Mouse (Mus musculus) intestine, embryonic 14.5 days (tissue): ENCODE measurements around the gene Nsun2. TPM values are rescaled to one million over a fixed set of nuclear protein-coding genes. Genes with fewer than 3 reads are reported as not detected.

ENCODE experiments used
- ATAC-seq: fragments of 200-750 bp; cut with Nextera tagmentation; replicated peaks from 2 replicates; pipeline ENCODE4 v1.8.0; 2017; ENCODE audit warnings: low read depth, moderate number of reproducible peaks, moderate TSS enrichment, moderate library complexity; ENCODE audit not compliant: low FRiP score, low TSS enrichment
- DNase-seq: peaks from one replicate; pipeline ENCODE4 v3.0.0-alpha.2; 2018; ENCODE audit warnings: low spot score
- H3K27ac ChIP-seq: fragments of 300-500 bp; sonication (generic); 2 replicates; pipeline ENCODE4 v1.5.1; 2014; ENCODE audit warnings: low read depth, mild to moderate bottlenecking, control low read depth
- H3K27me3 ChIP-seq: fragments of 300-500 bp; sonication (generic); replicated peaks from 2 replicates; pipeline ENCODE4 v1.6.1; 2014; ENCODE audit warnings: low read length, control low read depth; ENCODE audit not compliant: control insufficient read depth, insufficient read depth
- H3K36me3 ChIP-seq: fragments of 300-500 bp; sonication (generic); 2 replicates; pipeline ENCODE4 v1.6.1; 2014; ENCODE audit warnings: low read length, control low read depth; ENCODE audit not compliant: control insufficient read depth, insufficient read depth
- H3K4me1 ChIP-seq: fragments of 300-500 bp; sonication (generic); replicated peaks from 2 replicates; pipeline ENCODE4 v1.6.1; 2014; ENCODE audit warnings: low read length, control low read depth, mixed read lengths; ENCODE audit not compliant: control insufficient read depth, insufficient read depth
- H3K4me2 ChIP-seq: fragments of 300-500 bp; sonication (generic); 2 replicates; pipeline ENCODE4 v1.6.1; 2014; ENCODE audit warnings: low read length
- H3K4me3 ChIP-seq: fragments of 300-500 bp; sonication (generic); 2 replicates; pipeline ENCODE4 v1.5.1; 2014; ENCODE audit warnings: low read depth, low read length, control low read depth, mixed read lengths
- H3K9ac ChIP-seq: fragments of 300-500 bp; sonication (generic); 2 replicates; pipeline ENCODE4 v1.6.1; 2014; ENCODE audit warnings: mild to moderate bottlenecking, low read length
- H3K9me3 ChIP-seq: fragments of 300-500 bp; sonication (generic); 2 replicates; pipeline ENCODE4 v1.6.1; 2016; ENCODE audit warnings: low read length, control low read depth; ENCODE audit not compliant: control insufficient read depth
- WGBS: fragments of 180-500 bp; shearing (Covaris S2); extraction: QIAGEN DNeasy Blood & Tissue Kit; methylation state at CpG from one replicate; pipeline ENCODE4 v1.1.7; 2014; 5-methylcytosine and 5-hydroxymethylcytosine counted together
- polyA plus RNA-seq: library from polyadenylated mRNA; unstranded; fragments of >200 nt; fragmentation: Nextera tagmentation; extraction: Ambion mirVana; gene quantifications from 2 replicates; pipeline ENCODE4 v1.2.1, GENCODE M21; 2014

The Nsun2 gene
- polyA plus RNA-seq, 1 experiment from 2014 or later: 141 TPM

DNA sequence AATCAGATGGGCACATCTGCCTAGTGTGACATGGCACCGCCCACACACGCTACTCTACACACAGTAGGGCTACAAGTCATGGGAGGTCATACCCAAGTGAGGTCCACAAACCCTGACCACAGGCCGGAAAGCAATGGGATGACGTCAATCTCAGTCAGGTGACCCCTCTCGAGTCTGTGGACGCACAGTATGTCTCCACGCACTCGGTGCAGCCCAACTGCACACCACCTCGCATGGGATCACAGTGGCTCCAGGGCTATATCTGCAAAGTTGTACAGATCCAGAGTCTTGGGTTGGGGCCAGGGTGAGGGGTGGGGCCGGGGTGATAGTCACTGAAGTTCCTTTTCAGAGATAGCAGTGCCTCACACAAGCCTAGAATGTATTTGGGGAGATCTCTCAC is 139.0 kb downstream of the Nsun2 start:
- DNase-seq (no peak), ATAC-seq (no peak)
- Histone ChIP-seq H3K9ac (no peak overlapping the region), H3K4me3 (no peak overlapping the region), H3K27me3 (no peaks in the 10 kb centered on the region), H3K4me1 (no peaks in the 10 kb centered on the region), H3K27ac (no peak overlapping the region), H3K36me3 (no peaks in the 10 kb centered on the region), H3K9me3 (0 out of 2 replicates have a peak, but pooled peaks cover 3% of the 10 kb centered on the region), H3K4me2 (no peak overlapping the region)
- WGBS: 92% methylated on average over 10 of the region's 10 CpGs

DNA sequence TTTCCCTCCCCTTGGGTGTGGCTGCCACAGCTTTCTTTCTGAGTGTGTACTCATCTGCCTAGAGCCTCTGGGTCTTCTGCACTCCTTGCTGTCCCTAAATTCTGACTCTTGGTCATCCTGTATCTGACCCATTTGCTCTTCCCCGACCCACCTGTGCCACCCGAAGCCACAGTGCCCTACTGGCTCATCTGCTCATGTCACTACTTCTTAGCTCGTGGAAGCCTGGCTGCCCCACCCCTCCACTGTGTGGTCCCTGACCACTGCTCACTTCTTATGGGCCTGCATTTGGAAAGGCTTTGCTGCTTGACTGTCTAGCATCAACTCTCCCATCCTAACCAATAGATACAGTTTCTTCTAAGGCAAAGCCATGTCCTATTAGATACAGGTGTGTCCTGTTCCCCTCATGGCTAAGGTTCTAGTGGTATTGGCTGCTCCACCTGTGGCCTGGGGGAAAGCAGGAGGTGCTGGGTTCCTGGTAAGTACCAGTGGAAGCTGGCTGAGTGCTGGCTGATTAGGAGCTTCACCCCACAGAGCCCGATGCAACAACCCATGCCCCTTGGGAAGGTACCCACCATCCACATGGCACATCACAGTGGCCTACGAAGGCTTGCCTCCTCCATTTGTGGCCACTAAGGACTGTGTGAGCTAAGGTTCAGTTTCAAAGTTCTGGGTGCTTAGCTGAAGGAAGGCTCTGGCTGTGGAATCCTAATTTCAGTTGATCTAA is 139.8 kb downstream of the Nsun2 start:
- ATAC-seq: no peak

DNA sequence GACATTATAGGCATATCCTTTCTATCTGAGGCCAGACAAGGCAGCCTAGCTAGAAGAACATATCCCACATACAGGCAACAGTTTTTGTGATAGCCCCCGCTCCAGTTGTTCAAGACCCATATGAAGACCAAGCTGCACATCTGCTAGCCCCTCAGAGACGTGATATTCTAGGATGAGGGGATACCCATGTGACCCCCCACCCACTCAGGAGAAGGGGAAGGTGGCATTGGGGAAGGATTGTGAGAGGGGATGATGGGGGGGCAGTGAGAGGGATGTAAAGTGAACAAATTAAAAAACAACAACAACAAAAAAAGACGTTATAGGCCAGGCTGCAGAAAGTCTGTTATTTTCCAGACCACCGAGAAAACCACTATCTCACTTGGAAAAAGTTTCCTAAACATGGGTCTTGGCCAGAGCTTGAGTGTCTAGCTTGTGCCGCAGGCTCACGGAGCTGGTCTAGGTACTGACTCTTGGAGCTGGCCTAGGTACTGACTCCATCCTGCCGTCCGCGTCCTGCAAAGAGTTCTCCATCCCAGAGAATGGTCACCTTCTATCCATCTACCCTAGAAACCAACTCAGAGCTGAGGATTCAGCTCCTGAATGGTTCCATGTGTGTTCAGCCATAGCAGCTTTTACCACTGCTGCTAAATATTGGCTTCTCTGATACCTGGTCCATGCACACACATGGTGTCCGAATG is 140.5 kb downstream of the Nsun2 start:
- Histone ChIP-seq H3K4me2 (no peak overlapping the region), H3K9me3 (0 out of 2 replicates have a peak, but pooled peaks cover 3% of the 10 kb centered on the region), H3K27me3 (no peaks in the 10 kb centered on the region), H3K4me1 (no peaks in the 10 kb centered on the region), H3K36me3 (no peaks in the 10 kb centered on the region), H3K4me3 (no peak overlapping the region), H3K9ac (no peak overlapping the region), H3K27ac (no peak overlapping the region)
- no peak for ATAC-seq
- no peak for DNase-seq
- WGBS: 59% methylated on average over 10 of the region's 10 CpGs

More for the DNA sequence above, 139.8 kb downstream of the Nsun2 start:
- no peaks in the 10 kb centered on the region for H3K36me3 ChIP-seq
- H3K4me1 ChIP-seq: no peaks in the 10 kb centered on the region
- H3K27me3 ChIP-seq: no peaks in the 10 kb centered on the region
- DNase-seq: peak; percentile 7
- no peak overlapping the region for H3K9ac ChIP-seq
- WGBS: 86% methylated on average over 5 of the region's 5 CpGs
- no peak overlapping the region for H3K4me2 ChIP-seq
- H3K9me3 ChIP-seq: 0 out of 2 replicates have a peak, but pooled peaks cover 3% of the 10 kb centered on the region
- no peak overlapping the region for H3K4me3 ChIP-seq
- H3K27ac ChIP-seq: no peak overlapping the region

Other genes with a start within 250 kb of the Nsun2 start
- 6.8 and 9.0 TPM in 2 replicates for gene Tent4a, start 871 bp downstream of the Nsun2 start, polyA plus RNA-seq
- 19.8 and 25.2 TPM in 2 replicates for gene Srd5a1, start 77.7 kb downstream of the Nsun2 start, polyA plus RNA-seq
- 0.26 and 0.27 TPM in 2 replicates for gene Ube2ql1, start 206.1 kb downstream of the Nsun2 start, polyA plus RNA-seq